Mouse (Mus musculus): ENCODE measurements at regions not wholly inside any gene's neighbourhood (a gene's known extent, or its start where the extent isn't known, plus 50 kb on each side); places are given as distances from the start of the nearest gene placed in this dataset.
A peak's percentile ranks its signal among the peaks of the same experiment; 100 is the strongest.

- ATAC-seq (ENCODE audit: insufficient number of reproducible peaks, insufficient read depth, low FRiP score, low TSS enrichment, low read depth): no peak
- Histone ChIP-seq H3K4me2 (no peak overlapping the region), H3K36me3 (no peaks in the 10 kb centered on the region), H3K4me1 (replicated peaks) (no peaks in the 10 kb centered on the region), H3K27me3 (no peaks in the 10 kb centered on the region), H3K9ac (replicated peaks) (no peak overlapping the region), H3K9me3 (no peaks in the 10 kb centered on the region), H3K4me3 (replicated peaks) (no peak overlapping the region), H3K27ac (no peak overlapping the region)
These were observed 2475.7 kb upstream of the 5930422O12Rik start for GRCm38 (mm10) chr8:30952818-30953217.

- Histone ChIP-seq H3K4me2 (peak overlapping the region; percentile 57), H3K9ac (replicated peaks) (no peak overlapping the region), H3K36me3 (no peaks in the 10 kb centered on the region), H3K4me1 (replicated peaks) (no peaks in the 10 kb centered on the region; the same call in 1 of the 2 replicates), H3K9me3 (no peaks in the 10 kb centered on the region), H3K27ac (no peak overlapping the region), H3K4me3 (replicated peaks) (peak overlapping the region; percentile 29), H3K27me3 (no peaks in the 10 kb centered on the region; the same call in 1 of the 2 replicates)
- no peak for ATAC-seq (ENCODE audit: insufficient number of reproducible peaks, insufficient read depth, low FRiP score, low TSS enrichment, low read depth)
- 42% methylated on average over 17 of the region's 17 CpGs for WGBS
These were observed 2468.9 kb upstream of the 5930422O12Rik start for GRCm38 (mm10) chr8:30959436-30960180.

- H3K4me2 ChIP-seq: no peak overlapping the region
- no peak for ATAC-seq (ENCODE audit: insufficient number of reproducible peaks, insufficient read depth, low FRiP score, low TSS enrichment, low read depth)
- H3K4me3 ChIP-seq (replicated peaks): no peak overlapping the region
- no peaks in the 10 kb centered on the region; the same call in 1 of the 2 replicates for H3K27me3 ChIP-seq
- no peaks in the 10 kb centered on the region; the same call in 1 of the 2 replicates for H3K4me1 ChIP-seq (replicated peaks)
- H3K9me3 ChIP-seq: no peaks in the 10 kb centered on the region
- H3K36me3 ChIP-seq: no peaks in the 10 kb centered on the region
- H3K27ac ChIP-seq: no peak overlapping the region
- no peak overlapping the region for H3K9ac ChIP-seq (replicated peaks)
- WGBS: 66% methylated on average over 8 of the region's 8 CpGs
These were observed 2468.0 kb upstream of the 5930422O12Rik start for GRCm38 (mm10) chr8:30960486-30960885.

GRCm38 (mm10) chr8:30962207-30962606, 2466.3 kb upstream of the 5930422O12Rik start:
- no peaks in the 10 kb centered on the region for H3K36me3 ChIP-seq
- ATAC-seq (ENCODE audit: insufficient number of reproducible peaks, insufficient read depth, low FRiP score, low TSS enrichment, low read depth): no peak
- no peak overlapping the region for H3K4me3 ChIP-seq (replicated peaks)
- no peak overlapping the region for H3K27ac ChIP-seq
- no peaks in the 10 kb centered on the region; the same call in 1 of the 2 replicates for H3K27me3 ChIP-seq
- H3K9ac ChIP-seq (replicated peaks): no peak overlapping the region
- H3K4me1 ChIP-seq (replicated peaks): no peaks in the 10 kb centered on the region; the same call in 1 of the 2 replicates
- no peak overlapping the region for H3K4me2 ChIP-seq
- 69% methylated on average over 3 of the region's 3 CpGs for WGBS
- no peaks in the 10 kb centered on the region for H3K9me3 ChIP-seq

- H3K4me2 ChIP-seq: no peak overlapping the region
- H3K36me3 ChIP-seq: no peaks in the 10 kb centered on the region
- H3K27ac ChIP-seq: no peak overlapping the region
- H3K4me3 ChIP-seq (replicated peaks): no peak overlapping the region
- no peaks in the 10 kb centered on the region for H3K4me1 ChIP-seq (replicated peaks)
- 79% methylated on average over 2 of the region's 2 CpGs for WGBS
- no peaks in the 10 kb centered on the region for H3K9me3 ChIP-seq
- no peaks in the 10 kb centered on the region for H3K27me3 ChIP-seq
- H3K9ac ChIP-seq (replicated peaks): no peak overlapping the region
- no peak for ATAC-seq (ENCODE audit: insufficient number of reproducible peaks, insufficient read depth, low FRiP score, low TSS enrichment, low read depth)
These were observed 2445.7 kb upstream of the 5930422O12Rik start for GRCm38 (mm10) chr8:30982814-30983213.

GRCm38 (mm10) chr8:30988051-30988450, 2440.5 kb upstream of the 5930422O12Rik start:
- Histone ChIP-seq H3K4me2 (no peak overlapping the region), H3K27me3 (no peaks in the 10 kb centered on the region), H3K27ac (no peak overlapping the region), H3K36me3 (no peaks in the 10 kb centered on the region), H3K4me3 (replicated peaks) (no peak overlapping the region), H3K9me3 (no peaks in the 10 kb centered on the region), H3K9ac (replicated peaks) (no peak overlapping the region), H3K4me1 (replicated peaks) (no peaks in the 10 kb centered on the region)
- 77% methylated on average over 5 of the region's 5 CpGs for WGBS
- ATAC-seq (ENCODE audit: insufficient number of reproducible peaks, insufficient read depth, low FRiP score, low TSS enrichment, low read depth): no peak

GRCm38 (mm10) chr8:30998657-30999056, 2429.9 kb upstream of the 5930422O12Rik start:
- Histone ChIP-seq H3K36me3 (no peaks in the 10 kb centered on the region), H3K4me2 (no peak overlapping the region), H3K9me3 (no peaks in the 10 kb centered on the region), H3K4me3 (replicated peaks) (no peak overlapping the region), H3K27ac (no peak overlapping the region), H3K4me1 (replicated peaks) (peaks cover 8% of the 10 kb centered on the region; the same call in 1 of the 2 replicates), H3K27me3 (no peaks in the 10 kb centered on the region), H3K9ac (replicated peaks) (no peak overlapping the region)
- no peak for ATAC-seq (ENCODE audit: insufficient number of reproducible peaks, insufficient read depth, low FRiP score, low TSS enrichment, low read depth)
- 53% methylated on average over 9 of the region's 9 CpGs for WGBS

GRCm38 (mm10) chr8:31000120-31000519, 2428.4 kb upstream of the 5930422O12Rik start:
- no peaks in the 10 kb centered on the region for H3K27me3 ChIP-seq
- peaks cover 8% of the 10 kb centered on the region; the same call in 1 of the 2 replicates for H3K4me1 ChIP-seq (replicated peaks)
- no peak for ATAC-seq (ENCODE audit: insufficient number of reproducible peaks, insufficient read depth, low FRiP score, low TSS enrichment, low read depth)
- H3K4me3 ChIP-seq (replicated peaks): no peak overlapping the region
- H3K27ac ChIP-seq: no peak overlapping the region
- 74% methylated on average over 6 of the region's 6 CpGs for WGBS
- no peaks in the 10 kb centered on the region for H3K36me3 ChIP-seq
- H3K9me3 ChIP-seq: no peaks in the 10 kb centered on the region
- no peak overlapping the region for H3K4me2 ChIP-seq
- H3K9ac ChIP-seq (replicated peaks): no peak overlapping the region

GRCm38 (mm10) chr8:31001980-31002730, 2426.4 kb upstream of the 5930422O12Rik start:
- Histone ChIP-seq H3K4me3 (replicated peaks) (no peak overlapping the region), H3K4me1 (replicated peaks) (peaks cover 8% of the 10 kb centered on the region; the same call in 1 of the 2 replicates), H3K27ac (no peak overlapping the region), H3K27me3 (no peaks in the 10 kb centered on the region), H3K9me3 (no peaks in the 10 kb centered on the region), H3K4me2 (no peak overlapping the region), H3K36me3 (no peaks in the 10 kb centered on the region), H3K9ac (replicated peaks) (no peak overlapping the region)
- 22% methylated on average over 5 of the region's 5 CpGs for WGBS
- peak; percentile 38; the same call in 1 of the 2 replicates for ATAC-seq (ENCODE audit: insufficient number of reproducible peaks, insufficient read depth, low FRiP score, low TSS enrichment, low read depth)

- H3K27me3 ChIP-seq: no peaks in the 10 kb centered on the region
- H3K27ac ChIP-seq: no peak overlapping the region
- no peak overlapping the region for H3K4me3 ChIP-seq (replicated peaks)
- no peak overlapping the region for H3K4me2 ChIP-seq
- no peak for ATAC-seq (ENCODE audit: insufficient number of reproducible peaks, insufficient read depth, low FRiP score, low TSS enrichment, low read depth)
- no peaks in the 10 kb centered on the region for H3K36me3 ChIP-seq
- WGBS: 69% methylated on average over 8 of the region's 8 CpGs
- H3K9me3 ChIP-seq: no peaks in the 10 kb centered on the region
- H3K4me1 ChIP-seq (replicated peaks): no peaks in the 10 kb centered on the region
- no peak overlapping the region for H3K9ac ChIP-seq (replicated peaks)
These were observed 2420.2 kb upstream of the 5930422O12Rik start for GRCm38 (mm10) chr8:31008309-31008708.

GRCm38 (mm10) chr8:31012068-31012467, 2416.4 kb upstream of the 5930422O12Rik start:
- no peaks in the 10 kb centered on the region for H3K4me1 ChIP-seq (replicated peaks)
- H3K9ac ChIP-seq (replicated peaks): no peak overlapping the region
- H3K4me2 ChIP-seq: no peak overlapping the region
- no peak overlapping the region for H3K27ac ChIP-seq
- no peaks in the 10 kb centered on the region for H3K27me3 ChIP-seq
- 83% methylated on average over 11 of the region's 11 CpGs for WGBS
- H3K4me3 ChIP-seq (replicated peaks): no peak overlapping the region
- no peaks in the 10 kb centered on the region for H3K36me3 ChIP-seq
- H3K9me3 ChIP-seq: no peaks in the 10 kb centered on the region
- no peak for ATAC-seq (ENCODE audit: insufficient number of reproducible peaks, insufficient read depth, low FRiP score, low TSS enrichment, low read depth)

Measured in limb, embryonic 12.5 days (tissue).